Mouse (Mus musculus) small intestine, adult 10 weeks (tissue): ENCODE results near the gene Abcc1. TPM values are rescaled to one million over a fixed set of nuclear protein-coding genes. Genes with fewer than 3 reads are reported as not detected.

Experiments
- polyA plus RNA-seq: library from polyadenylated mRNA; stranded (reverse); fragments of 350-450 nt; fragmentation: Illumina TruSeq; extraction: RNeasy Lipid Tissue Mini Kit (QIAGEN cat#74804); gene quantifications from one replicate; pipeline ENCODE4 v1.2.3, GENCODE M21; 2014; ENCODE audit warnings: low replicate concordance

Gene Abcc1
- polyA plus RNA-seq = 1.7 TPM

DNA sequence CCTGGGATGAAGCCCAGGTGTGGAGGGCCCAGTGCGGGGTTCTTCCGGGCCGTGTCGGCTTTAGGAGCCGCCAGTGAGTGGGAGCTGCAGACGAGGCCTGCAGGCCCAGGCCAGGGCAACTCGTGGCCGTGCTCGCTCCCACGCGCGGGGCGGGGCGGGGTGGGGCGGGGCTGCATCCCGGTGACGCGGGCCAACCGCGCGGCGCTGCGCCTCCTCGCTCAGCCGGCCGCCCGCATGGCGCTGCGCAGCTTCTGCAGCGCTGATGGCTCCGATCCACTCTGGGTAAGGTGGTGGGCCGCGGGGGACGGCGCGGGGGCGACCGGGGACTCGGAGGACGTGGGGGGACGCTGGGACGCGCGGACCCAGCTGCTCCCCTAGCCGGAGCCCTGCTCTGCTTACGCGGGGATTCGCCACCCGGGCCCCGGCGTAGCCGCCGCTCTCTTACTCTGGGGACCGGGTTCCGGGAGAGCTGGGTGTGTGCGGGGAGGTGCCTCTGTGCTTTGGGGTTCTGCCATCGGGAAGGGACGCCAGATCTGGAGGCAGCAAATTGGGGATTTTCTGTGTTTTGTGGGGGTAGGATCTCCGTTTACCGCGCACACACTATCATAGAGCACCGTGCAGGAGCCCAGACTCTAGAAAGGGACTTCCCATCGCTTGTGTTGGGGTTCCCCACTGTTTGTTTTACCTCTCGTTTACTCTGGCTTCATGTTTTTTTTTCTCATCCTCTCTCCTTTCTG lies at the start of gene Abcc1:
Abcc1 (plus strand) TSS at position 197 of the 737 bp plus-strand sequence.

DNA sequence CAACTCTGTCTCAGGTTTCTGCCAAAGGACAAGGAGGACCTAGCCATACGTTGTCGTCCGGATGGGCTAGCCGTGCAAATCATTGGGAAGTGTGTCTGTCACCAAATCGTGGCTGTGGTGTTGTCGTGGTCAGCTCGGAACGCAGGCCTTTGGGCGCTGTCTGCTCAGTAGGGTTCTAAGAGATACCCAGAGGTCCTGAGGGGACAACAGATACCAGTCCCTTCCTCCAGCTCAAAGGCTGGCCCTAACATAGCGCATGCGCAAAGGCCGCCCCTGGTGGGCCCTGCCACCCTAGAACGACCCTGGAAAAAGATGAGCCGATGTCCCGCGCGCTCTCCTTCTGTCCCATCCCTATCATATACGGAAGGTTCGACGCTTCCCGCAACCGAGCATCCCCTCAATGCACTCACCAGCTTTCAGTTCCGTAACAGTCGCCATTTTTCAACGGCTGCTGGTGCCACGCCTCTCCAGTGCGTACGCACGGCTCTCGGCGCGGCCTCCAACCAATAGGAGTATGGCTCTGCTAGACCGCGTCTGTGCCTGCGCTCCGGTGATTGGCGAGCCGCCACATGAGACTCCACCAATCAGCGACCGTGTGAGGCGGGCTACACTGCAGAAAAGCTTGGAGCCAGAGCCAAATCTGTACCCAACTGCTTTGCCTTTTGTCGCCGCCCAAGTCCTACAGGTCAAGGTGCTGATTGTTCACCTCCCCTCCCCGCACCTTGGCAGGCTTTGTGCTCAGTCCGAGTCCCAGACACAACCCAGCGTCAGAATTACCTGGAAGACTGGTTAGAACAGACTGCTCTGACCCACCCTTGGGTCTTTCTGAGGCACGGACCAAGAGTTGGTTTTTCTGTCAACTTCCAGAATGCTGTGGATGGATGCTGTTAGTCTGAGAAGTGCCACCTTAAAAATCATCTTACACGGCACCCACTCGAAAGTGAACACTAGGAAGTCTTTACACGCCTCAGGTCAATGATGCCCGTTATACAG lies 44.2 kb upstream of the Abcc1 start, which contains the start of gene Fopnl:
Fopnl (minus strand) TSS at position 522 of the 993 bp plus-strand sequence.

Other genes starting within 250 kb of the Abcc1 start
- gene Nde1, start 198.3 kb upstream of the Abcc1 start, polyA plus RNA-seq = 6.7 TPM
- 37.4 TPM for gene Marf1, start 198.2 kb upstream of the Abcc1 start, polyA plus RNA-seq
- gene Myh11, start 70.2 kb upstream of the Abcc1 start, polyA plus RNA-seq = 21.6 TPM
- 59.8 TPM for gene Fopnl, start 44.2 kb upstream of the Abcc1 start, polyA plus RNA-seq
- not detected for gene A630010A05Rik, start 200.8 kb downstream of the Abcc1 start, polyA plus RNA-seq